Mouse (Mus musculus) heart, postnatal 0 days (tissue): ENCODE measurements around the gene Cnpy1. TPM values are rescaled to one million over a fixed set of nuclear protein-coding genes. Genes with fewer than 3 reads are reported as not detected.

Experiments used
- ATAC-seq: fragments of 200-750 bp; cut with Nextera tagmentation; 2 replicates; pipeline ENCODE4 v1.8.0; 2017; ENCODE audit warnings: low read depth, moderate number of reproducible peaks, moderate library complexity; ENCODE audit not compliant: insufficient read depth
- DNase-seq: peaks from one replicate; pipeline ENCODE4 v3.0.0-alpha.2; 2016; ENCODE audit warnings: low spot score
- H3K27ac ChIP-seq: fragments of 300-500 bp; sonication (generic); 2 replicates; pipeline ENCODE4 v1.5.1; 2014; ENCODE audit warnings: low read depth, mild to moderate bottlenecking
- H3K27me3 ChIP-seq: fragments of 300-500 bp; sonication (generic); 2 replicates; pipeline ENCODE4 v1.6.1; 2014; ENCODE audit warnings: low read length, mixed read lengths; ENCODE audit not compliant: control insufficient read depth, insufficient read depth
- H3K36me3 ChIP-seq: fragments of 300-500 bp; sonication (generic); replicated peaks from 2 replicates; pipeline ENCODE4 v1.6.1; 2014; ENCODE audit warnings: low read length, mixed read lengths; ENCODE audit not compliant: control insufficient read depth, insufficient read depth
- H3K4me1 ChIP-seq: fragments of 300-500 bp; sonication (generic); 2 replicates; pipeline ENCODE4 v1.6.1; 2014; ENCODE audit warnings: antibody characterized with exemption; ENCODE audit not compliant: control insufficient read depth, insufficient read depth
- H3K4me2 ChIP-seq: fragments of 300-500 bp; sonication (generic); 2 replicates; pipeline ENCODE4 v1.6.1; 2014; ENCODE audit warnings: low read depth, mild to moderate bottlenecking, low read length, moderate library complexity
- H3K4me3 ChIP-seq: fragments of 300-500 bp; sonication (generic); 2 replicates; pipeline ENCODE4 v1.5.1; 2014; ENCODE audit warnings: low read depth, low read length
- H3K9ac ChIP-seq: fragments of 300-500 bp; sonication (generic); replicated peaks from 2 replicates; pipeline ENCODE4 v1.6.1; 2014; ENCODE audit warnings: low read depth, low read length, mixed read lengths
- H3K9me3 ChIP-seq: fragments of 300-500 bp; sonication (generic); replicated peaks from 2 replicates; pipeline ENCODE4 v1.6.1; 2016; ENCODE audit warnings: low read length; ENCODE audit not compliant: control insufficient read depth
- CTCF ChIP-seq: IDR thresholded peaks from 2 replicates; pipeline ENCODE4 v1.5.1; 2016; ENCODE audit warnings: antibody characterized with exemption, control low read depth, low read depth
- EP300 ChIP-seq: IDR thresholded peaks from 2 replicates; pipeline ENCODE4 v1.6.1; 2016; ENCODE audit warnings: antibody characterized with exemption, low read depth
- WGBS: fragments of 180-500 bp; shearing (Covaris S2); extraction: QIAGEN DNeasy Blood & Tissue Kit; methylation state at CpG from one replicate; pipeline ENCODE4 v1.1.7; 2014; 5-methylcytosine and 5-hydroxymethylcytosine counted together
- polyA plus RNA-seq: library from polyadenylated mRNA; unstranded; fragments of >200 nt; fragmentation: Nextera tagmentation; extraction: Ambion mirVana; gene quantifications from 2 replicates; pipeline ENCODE4 v1.2.1, GENCODE M21; 2015
- total RNA-seq: library from RNA; depleted of rRNA; stranded (reverse); fragments of >200 nt; gene quantifications from 2 replicates; pipeline ENCODE4 v1.2.3, GENCODE M21; 2014; ENCODE audit warnings: low replicate concordance

Gene Cnpy1
- total and polyA plus RNA-seq, 2 experiments from 2014 or later = not detected

DNA sequence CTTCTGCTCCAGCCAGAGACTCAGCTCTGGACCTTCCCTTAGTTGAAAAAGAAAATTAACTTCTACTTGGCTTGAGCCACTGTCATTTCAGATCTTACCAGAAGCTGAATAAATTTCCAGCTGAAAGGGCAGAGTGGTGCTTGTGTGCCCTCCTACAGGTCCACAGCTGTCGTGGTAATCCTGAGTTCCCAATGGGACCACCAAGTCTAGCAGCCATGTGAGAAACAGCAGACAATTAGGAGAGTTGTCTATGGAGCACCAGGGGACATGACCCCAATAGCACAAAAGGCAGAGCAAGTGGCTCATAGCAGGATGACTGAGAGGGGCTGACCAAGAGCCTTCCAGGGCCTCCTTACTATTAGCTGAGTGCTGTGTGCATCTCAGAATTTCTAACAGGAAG is 18.2 kb upstream of the Cnpy1 start:
- WGBS = 53% methylated on average over 1 of the region's 1 CpGs
- H3K4me3 ChIP-seq = no peak overlapping the region
- TF ChIP-seq CTCF (no peak), EP300 (no peak)
- H3K4me1 ChIP-seq = no peaks in the 10 kb centered on the region
- H3K27me3 ChIP-seq = no peaks in the 10 kb centered on the region
- no peak overlapping the region for H3K27ac ChIP-seq
- no peak for DNase-seq
- no peak overlapping the region for H3K9ac ChIP-seq
- ATAC-seq = no peak
- H3K9me3 ChIP-seq = no peaks in the 10 kb centered on the region
- no peak overlapping the region for H3K4me2 ChIP-seq
- no peaks in the 10 kb centered on the region for H3K36me3 ChIP-seq

DNA sequence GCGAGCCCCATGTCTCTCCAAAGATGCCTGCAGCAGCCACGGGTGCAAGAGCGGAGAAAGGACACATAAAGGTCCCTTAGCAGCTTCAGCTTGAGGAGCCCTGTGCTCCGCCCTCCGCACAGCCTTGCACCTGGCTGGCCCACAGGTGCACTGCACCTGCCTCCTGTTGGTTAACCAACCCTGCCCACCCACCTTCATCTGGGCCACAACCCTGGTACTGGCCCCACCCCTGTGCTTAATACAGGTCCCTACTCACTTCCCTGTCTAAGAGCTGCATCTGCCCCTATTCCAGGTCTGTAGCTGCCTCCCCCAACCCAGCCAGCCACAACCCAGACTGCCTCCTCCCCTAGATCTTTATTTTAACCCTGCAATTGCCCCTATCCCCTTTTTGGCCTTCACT is 16.5 kb upstream of the Cnpy1 start:
- Histone ChIP-seq H3K27ac (no peak overlapping the region), H3K4me2 (no peak overlapping the region), H3K4me1 (no peaks in the 10 kb centered on the region), H3K9me3 (no peaks in the 10 kb centered on the region), H3K36me3 (no peaks in the 10 kb centered on the region), H3K4me3 (no peak overlapping the region), H3K27me3 (no peaks in the 10 kb centered on the region), H3K9ac (no peak overlapping the region)
- no peak for TF ChIP-seq EP300
- no peak for TF ChIP-seq CTCF
- DNase-seq (no peak), ATAC-seq (no peak)
- 76% methylated on average over 5 of the region's 5 CpGs for WGBS

DNA sequence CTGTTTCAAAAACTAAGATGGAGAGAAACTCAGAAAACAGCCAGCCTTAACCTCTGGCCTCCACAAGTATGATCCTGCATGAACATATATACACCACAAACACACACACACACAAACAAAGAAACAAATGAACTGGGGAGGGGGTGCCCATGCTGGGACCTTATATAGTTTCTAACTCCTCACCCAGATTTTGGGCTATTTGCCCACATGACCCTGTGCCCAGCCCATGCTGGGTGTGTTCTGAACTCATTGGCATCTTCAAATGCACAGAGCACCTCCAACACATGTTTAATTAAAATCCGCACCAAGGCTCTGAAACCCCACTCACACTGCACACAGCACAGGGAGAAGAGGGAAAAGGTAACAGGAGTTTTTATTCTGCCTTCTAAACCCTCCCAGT is 14.3 kb upstream of the Cnpy1 start:
- no peak overlapping the region for H3K4me2 ChIP-seq
- H3K36me3 ChIP-seq = no peaks in the 10 kb centered on the region
- no peak for TF ChIP-seq EP300
- no peak for TF ChIP-seq CTCF
- ATAC-seq (no peak), DNase-seq (no peak)
- H3K27me3 ChIP-seq = no peaks in the 10 kb centered on the region
- H3K4me3 ChIP-seq = no peak overlapping the region
- H3K9ac ChIP-seq = no peak overlapping the region
- H3K9me3 ChIP-seq = no peaks in the 10 kb centered on the region
- 81% methylated on average over 1 of the region's 1 CpGs for WGBS
- H3K4me1 ChIP-seq = no peaks in the 10 kb centered on the region
- H3K27ac ChIP-seq = no peak overlapping the region

DNA sequence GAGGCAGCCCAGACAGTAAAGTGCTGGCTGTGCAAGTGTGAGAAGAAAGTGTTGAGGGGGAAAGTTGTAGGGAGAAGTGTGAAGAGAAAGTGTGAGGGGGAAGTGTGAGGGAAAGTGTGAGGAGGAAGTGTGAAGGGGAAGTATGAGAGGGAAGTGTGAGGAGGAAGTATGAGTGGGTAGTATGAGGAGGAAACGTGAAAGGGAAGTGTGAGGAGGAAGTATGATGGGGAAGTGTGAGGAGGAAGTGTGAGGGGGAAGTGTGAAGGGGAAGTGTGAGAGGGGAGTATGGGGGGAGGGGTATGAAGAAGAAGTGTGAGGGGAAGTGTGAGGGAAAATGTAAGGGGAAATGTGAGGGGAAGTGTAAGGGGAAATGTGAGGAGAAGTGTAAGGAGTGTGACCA is 13.8 kb upstream of the Cnpy1 start:
- ATAC-seq = no peak
- no peaks in the 10 kb centered on the region for H3K36me3 ChIP-seq
- H3K9ac ChIP-seq = no peak overlapping the region
- no peak overlapping the region for H3K4me2 ChIP-seq
- no peak for DNase-seq
- 22% methylated on average over 1 of the region's 1 CpGs for WGBS
- no peaks in the 10 kb centered on the region for H3K9me3 ChIP-seq
- H3K4me3 ChIP-seq = no peak overlapping the region
- H3K27ac ChIP-seq = no peak overlapping the region
- H3K27me3 ChIP-seq = no peaks in the 10 kb centered on the region
- H3K4me1 ChIP-seq = no peaks in the 10 kb centered on the region
- TF ChIP-seq EP300 (no peak), CTCF (no peak)

DNA sequence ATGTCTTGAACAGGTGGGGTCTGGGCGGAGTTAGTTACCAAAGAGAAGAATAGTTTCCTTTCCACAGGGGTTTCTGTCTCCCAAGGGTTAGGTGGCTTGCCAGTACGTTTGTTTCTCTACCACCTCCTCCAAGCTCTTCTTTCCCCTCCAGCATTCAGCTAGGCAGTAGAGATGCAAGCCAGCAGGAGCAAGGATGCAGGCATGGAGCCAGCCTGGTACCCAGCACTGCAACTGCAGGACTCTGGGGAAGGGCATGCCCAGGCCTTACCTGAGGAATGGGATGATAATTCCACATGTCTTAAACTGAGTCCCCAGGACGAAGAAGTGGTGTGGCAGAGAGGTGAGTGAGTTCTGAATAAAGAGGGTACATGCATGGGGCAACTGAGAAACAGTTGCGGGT is 12.2 kb upstream of the Cnpy1 start:
- DNase-seq = no peak
- no peak for ATAC-seq

DNA sequence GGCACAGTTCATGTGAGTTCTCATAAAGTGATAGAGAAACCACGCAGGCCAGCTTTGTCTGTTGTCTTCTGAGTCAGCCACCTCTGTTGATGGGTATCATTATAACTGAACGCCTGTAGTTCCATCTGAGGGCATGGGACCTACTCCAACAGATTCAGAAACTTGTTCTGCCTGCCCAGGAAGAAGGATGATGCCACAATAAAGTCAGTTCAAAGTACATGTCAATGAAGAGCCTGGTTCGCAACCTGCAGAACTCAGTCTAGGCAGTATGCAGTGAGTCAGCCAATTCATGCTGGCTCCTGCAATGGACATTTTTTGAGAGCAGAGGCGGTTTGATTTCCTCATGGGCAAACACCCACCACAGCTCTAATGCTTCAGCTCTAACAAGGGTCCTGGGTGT is 7.4 kb upstream of the Cnpy1 start:
- Histone ChIP-seq H3K27ac (no peak overlapping the region), H3K4me1 (no peaks in the 10 kb centered on the region), H3K9me3 (no peaks in the 10 kb centered on the region), H3K4me2 (no peak overlapping the region), H3K27me3 (no peaks in the 10 kb centered on the region), H3K36me3 (no peaks in the 10 kb centered on the region), H3K9ac (no peak overlapping the region), H3K4me3 (no peak overlapping the region)
- TF ChIP-seq EP300 (no peak), CTCF (no peak)
- 69% methylated on average over 4 of the region's 4 CpGs for WGBS
- ATAC-seq (no peak), DNase-seq (no peak)

More for the DNA sequence above, 12.2 kb upstream of the Cnpy1 start:
- no peaks in the 10 kb centered on the region for H3K27me3 ChIP-seq
- H3K36me3 ChIP-seq = no peaks in the 10 kb centered on the region
- H3K4me2 ChIP-seq = no peak overlapping the region
- no peaks in the 10 kb centered on the region for H3K9me3 ChIP-seq
- 65% methylated on average over 4 of the region's 4 CpGs for WGBS
- H3K4me3 ChIP-seq = no peak overlapping the region
- H3K4me1 ChIP-seq = no peaks in the 10 kb centered on the region
- no peak overlapping the region for H3K9ac ChIP-seq
- H3K27ac ChIP-seq = no peak overlapping the region
- no peak for TF ChIP-seq CTCF
